Mouse (Mus musculus) ES-E14 (cell line): ENCODE measurements around the gene Itga9. TPM values are rescaled to one million over a fixed set of nuclear protein-coding genes. Genes with fewer than 3 reads are reported as not detected.

Source experiments
- DNase-seq: peaks from one replicate; pipeline ENCODE4 v3.0.0-alpha.2; 2013; ENCODE audit warnings: low read depth, low spot score
- H3K27ac ChIP-seq: 2 replicates; pipeline ENCODE4 v1.5.1; 2012; ENCODE audit warnings: low read depth, mild to moderate bottlenecking, low read length, moderate library complexity, mixed read lengths; ENCODE audit not compliant: poor library complexity, insufficient read depth, severe bottlenecking
- H3K36me3 ChIP-seq: 2 replicates; pipeline ENCODE4 v1.6.1; 2012; ENCODE audit warnings: mild to moderate bottlenecking, low read length, moderate library complexity, mixed read lengths; ENCODE audit not compliant: control insufficient read depth, poor library complexity, insufficient read depth, severe bottlenecking
- H3K4me1 ChIP-seq, 2 experiments: fragments of 150-350 bp in 1 of 2; sonication (generic) in 1 of 2; 2 replicates each; pipeline ENCODE4 v1.6.1; 2012; ENCODE audit warnings: low read length in 2 of 2, mild to moderate bottlenecking in 1 of 2, mixed read lengths in 1 of 2; ENCODE audit not compliant: control insufficient read depth in 2 of 2, insufficient read depth in 2 of 2, poor library complexity in 1 of 2
- H3K4me3 ChIP-seq, 2 experiments: fragments of 150-350 bp in 1 of 2; sonication (generic) in 1 of 2; 2 replicates each; pipeline ENCODE4 v1.5.1; 2012; ENCODE audit warnings: low read length in 2 of 2, low read depth in 1 of 2, mild to moderate bottlenecking in 1 of 2, mixed read lengths in 1 of 2; ENCODE audit not compliant: insufficient read depth in 1 of 2, poor library complexity in 1 of 2, severe bottlenecking in 1 of 2
- H3K9ac ChIP-seq: 2 replicates; pipeline ENCODE4 v1.6.1; 2012; ENCODE audit warnings: low read depth, mild to moderate bottlenecking, low read length, mixed read lengths; ENCODE audit not compliant: poor library complexity, insufficient read depth, severe bottlenecking
- H3K9me3 ChIP-seq: fragments of 150-350 bp; sonication (generic); 2 replicates; pipeline ENCODE4 v1.6.1; 2012; ENCODE audit warnings: low read depth, mild to moderate bottlenecking, low read length; ENCODE audit not compliant: control insufficient read depth, insufficient read depth
- CHD2 ChIP-seq: IDR thresholded peaks from 2 replicates; pipeline ENCODE4 v1.6.1; 2014; ENCODE audit warnings: mild to moderate bottlenecking, low read depth, low read length, inconsistent platforms
- HCFC1 ChIP-seq: IDR thresholded peaks from 2 replicates; pipeline ENCODE4 v1.6.1; 2012; ENCODE audit warnings: low read length, inconsistent platforms, borderline replicate concordance; ENCODE audit not compliant: insufficient read depth
- MAFK ChIP-seq: IDR thresholded peaks from 2 replicates; pipeline ENCODE4 v1.6.1; 2014; ENCODE audit warnings: mild to moderate bottlenecking, low read depth, low read length, inconsistent platforms; ENCODE audit not compliant: insufficient read depth
- ZC3H11A ChIP-seq: IDR thresholded peaks from 2 replicates; pipeline ENCODE4 v1.6.1; 2012; ENCODE audit warnings: low read depth, mild to moderate bottlenecking, inconsistent platforms, low read length, borderline replicate concordance
- ZNF384 ChIP-seq: IDR thresholded peaks from 2 replicates; pipeline ENCODE4 v1.6.1; 2012; ENCODE audit warnings: low read depth, low read length, inconsistent platforms
- in situ Hi-C, 2 experiments: fragments of 600-800 bp; cut with MboI; formaldehyde crosslinking; loops; one replicate each; pipeline ENCODE4 v1.15.1; 2025; ENCODE audit warnings: low sequenced_read_pairs in 2 of 2, inconsistent platforms in 1 of 2; ENCODE audit not compliant: unreplicated experiment in 2 of 2
- total RNA-seq: library from RNA; depleted of rRNA; stranded (reverse); fragments of 300-350 nt; gene quantifications from 2 replicates; pipeline ENCODE4 v1.2.3, GENCODE M21; 2012

Gene Itga9
- total RNA-seq, 1 experiment, result 19.7 TPM

DNA sequence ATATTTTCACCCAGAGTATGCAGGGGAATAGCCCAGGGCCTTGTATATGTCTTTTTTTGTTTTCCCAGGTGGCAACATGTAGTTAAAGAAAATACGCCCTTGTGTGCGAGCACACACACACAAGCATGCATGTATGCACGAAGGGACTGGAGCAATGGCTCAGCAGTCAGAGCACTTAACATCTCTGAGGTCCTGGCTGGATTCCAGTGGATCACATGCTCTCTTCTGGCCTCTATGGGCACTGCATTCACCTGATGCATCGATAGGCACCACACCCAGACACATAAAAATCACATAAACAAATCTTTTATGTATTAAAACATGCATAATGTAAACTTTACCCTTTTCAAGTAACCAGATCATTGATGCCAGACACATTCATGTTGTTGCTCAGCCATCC is 335.5 kb downstream of the Itga9 start:
- TF ChIP-seq ZC3H11A (no peak), MAFK (no peak), ZNF384 (no peak), HCFC1 (no peak), CHD2 (no peak)
- H3K4me3 ChIP-seq, result no peak overlapping the region
- DNase-seq, result no peak
- peaks cover 4 to 11% of the 10 kb centered on the region in 2 experiments; a peak in 2 of 4 replicates for H3K4me1 ChIP-seq
- H3K9ac ChIP-seq, result no peak overlapping the region
- in situ Hi-C loops, result no loop called here
- H3K9me3 ChIP-seq, result no peaks in the 10 kb centered on the region
- no peak overlapping the region for H3K27ac ChIP-seq
- H3K36me3 ChIP-seq, result no peaks in the 10 kb centered on the region

DNA sequence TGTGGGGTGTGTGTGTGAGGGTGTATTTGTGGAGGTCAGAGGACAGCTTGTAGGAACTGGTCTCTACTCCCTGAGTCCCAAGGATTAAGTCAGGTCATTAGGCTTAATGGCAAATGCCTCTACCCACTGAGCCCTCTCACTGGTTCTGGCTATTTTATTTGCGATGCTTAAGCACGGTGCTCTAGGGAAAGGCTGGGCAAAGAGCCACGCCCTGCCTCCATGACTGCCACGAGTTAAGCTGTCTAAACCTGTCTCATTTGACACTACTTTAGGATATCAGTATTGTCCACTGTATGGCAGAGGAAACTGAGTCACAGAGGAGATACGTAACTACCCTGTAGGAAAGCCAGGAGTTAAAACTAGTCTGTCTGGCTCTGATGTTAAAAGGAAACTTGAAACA is 337.5 kb downstream of the Itga9 start:
- TF ChIP-seq MAFK (no peak), ZNF384 (no peak), ZC3H11A (no peak), HCFC1 (no peak), CHD2 (no peak)
- Histone ChIP-seq H3K4me1 (peaks cover 4 to 11% of the 10 kb centered on the region in 2 experiments; a peak in 2 of 4 replicates), H3K9me3 (no peaks in the 10 kb centered on the region), H3K9ac (no peak overlapping the region), H3K27ac (no peak overlapping the region), H3K4me3 (no peak overlapping the region), H3K36me3 (no peaks in the 10 kb centered on the region)
- no peak for DNase-seq
- in situ Hi-C loops, result no loop called here

- in situ Hi-C loops, result no loop called here
- Histone ChIP-seq H3K9me3 (no peaks in the 10 kb centered on the region), H3K4me3 (no peak overlapping the region), H3K4me1 (peaks cover 4 to 11% of the 10 kb centered on the region in 2 experiments; a peak in 2 of 4 replicates), H3K9ac (no peak overlapping the region), H3K36me3 (no peaks in the 10 kb centered on the region), H3K27ac (no peak overlapping the region)
- DNase-seq, result no peak
- TF ChIP-seq HCFC1 (no peak), ZC3H11A (no peak), MAFK (no peak), ZNF384 (no peak), CHD2 (no peak)
Observed at GRCm38 (mm10) chr9:118944388-118944787, 337.9 kb downstream of the Itga9 start.

DNA sequence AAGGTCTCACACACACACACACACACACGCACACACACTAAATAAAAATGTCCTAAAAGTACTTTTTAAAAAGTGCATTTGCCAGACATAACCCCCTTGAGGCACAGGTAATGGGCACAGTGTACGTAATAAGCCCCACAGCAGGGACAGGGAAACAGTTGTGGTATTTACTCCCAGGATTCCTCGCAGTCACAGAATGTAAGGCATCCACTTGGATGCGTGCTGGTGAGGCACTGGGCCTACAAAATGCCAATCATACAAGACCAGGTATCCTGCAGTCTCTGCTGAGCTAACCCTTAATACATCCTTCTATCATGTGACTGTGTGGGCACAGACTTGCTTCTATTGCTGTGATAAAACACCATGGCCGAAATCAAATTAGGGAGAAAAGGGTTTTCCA is 342.0 kb downstream of the Itga9 start:
- in situ Hi-C loops, result no loop called here
- H3K36me3 ChIP-seq, result no peaks in the 10 kb centered on the region
- H3K9me3 ChIP-seq, result no peaks in the 10 kb centered on the region
- no peak overlapping the region for H3K4me3 ChIP-seq
- no peak overlapping the region for H3K9ac ChIP-seq
- H3K27ac ChIP-seq, result no peak overlapping the region
- DNase-seq, result no peak
- H3K4me1 ChIP-seq, result peaks cover 4 to 13% of the 10 kb centered on the region in 2 experiments; a peak in 1 of 4 replicates
- TF ChIP-seq MAFK (no peak), ZC3H11A (no peak), ZNF384 (no peak), HCFC1 (no peak), CHD2 (no peak)

DNA sequence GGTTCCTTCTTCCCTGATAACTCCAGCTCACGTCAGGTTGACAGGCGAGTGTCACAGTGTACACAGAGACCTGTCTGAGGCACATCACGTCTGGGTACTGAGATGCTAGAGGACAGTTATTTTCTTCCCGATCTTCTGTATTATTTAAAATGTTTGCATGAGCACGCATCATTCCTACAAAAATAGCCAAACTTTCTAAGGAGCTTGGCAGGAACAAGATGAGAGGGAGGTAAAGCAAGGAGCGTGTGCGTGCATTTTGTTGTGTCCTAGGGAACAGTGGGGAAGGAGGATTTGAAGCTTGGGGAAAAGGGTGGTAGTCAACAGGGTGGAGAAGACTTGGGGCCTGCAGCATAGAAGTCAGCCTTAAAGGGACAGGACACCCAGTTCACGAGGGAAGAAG is 342.6 kb downstream of the Itga9 start:
- Histone ChIP-seq H3K9me3 (no peaks in the 10 kb centered on the region), H3K4me3 (no peak overlapping the region), H3K9ac (no peak overlapping the region), H3K27ac (no peak overlapping the region), H3K36me3 (no peaks in the 10 kb centered on the region), H3K4me1 (peaks cover 0 to 9% of the 10 kb centered on the region in 2 experiments; a peak in 1 of 4 replicates)
- in situ Hi-C loops, result no loop called here
- TF ChIP-seq ZC3H11A (no peak), CHD2 (no peak), ZNF384 (no peak), MAFK (no peak), HCFC1 (no peak)
- no peak for DNase-seq
